Mouse (Mus musculus): ENCODE results near the gene Drd4. TPM values are rescaled to one million over a fixed set of nuclear protein-coding genes. Genes with fewer than 3 reads are reported as not detected.

The Drd4 gene
- polyA plus RNA-seq, 1 experiment from 2014 or later = 0.20 TPM

GRCm38 (mm10) chr7:141278766-141279590 lies 12.8 kb upstream of the Drd4 start, which contains the start of gene Sct:
Sct (minus strand) TSS chr7:141279133.
- peak within 1 kb of the TSS; percentile 32 for H3K4me3 ChIP-seq (ENCODE audit: low read depth, low read length)
- 3% methylated on average over 46 of the region's 46 CpGs for WGBS
- H3K9me3 ChIP-seq (ENCODE audit: control insufficient read depth, low read depth, low read length) = no peaks in the 10 kb centered on the region
- no peaks in the 10 kb centered on the region for H3K36me3 ChIP-seq (ENCODE audit: control insufficient read depth, insufficient read depth, low read length)
- peak; percentile 44; the same call in 1 of the 2 replicates for ATAC-seq (ENCODE audit: insufficient number of reproducible peaks, insufficient read depth, low FRiP score, low read depth)
- peaks cover 7% of the 10 kb centered on the region; the same call in 1 of the 2 replicates for H3K4me1 ChIP-seq (ENCODE audit: control insufficient read depth, insufficient read depth, low read length)
- H3K27me3 ChIP-seq (ENCODE audit: control insufficient read depth, insufficient read depth, low read length) = no peaks in the 10 kb centered on the region
- peak within 1 kb of the TSS; percentile 28; the same call in 1 of the 2 replicates for H3K9ac ChIP-seq (replicated peaks; ENCODE audit: low read depth, low read length)
- H3K4me2 ChIP-seq (replicated peaks; ENCODE audit: low read depth, low read length) = peak within 1 kb of the TSS; percentile 74
- H3K27ac ChIP-seq (ENCODE audit: low read length) = no peak within 1 kb of the TSS

- H3K4me2 ChIP-seq (replicated peaks; ENCODE audit: low read depth, low read length) = no peak overlapping the region
- no peaks in the 10 kb centered on the region for H3K27me3 ChIP-seq (ENCODE audit: control insufficient read depth, insufficient read depth, low read length)
- H3K4me1 ChIP-seq (ENCODE audit: control insufficient read depth, insufficient read depth, low read length) = peaks cover 7% of the 10 kb centered on the region; the same call in 1 of the 2 replicates
- WGBS = 50% methylated on average over 6 of the region's 6 CpGs
- H3K4me3 ChIP-seq (ENCODE audit: low read depth, low read length) = no peak overlapping the region
- H3K9ac ChIP-seq (replicated peaks; ENCODE audit: low read depth, low read length) = no peak overlapping the region
- no peak overlapping the region for H3K27ac ChIP-seq (ENCODE audit: low read length)
- H3K9me3 ChIP-seq (ENCODE audit: control insufficient read depth, low read depth, low read length) = no peaks in the 10 kb centered on the region
- no peaks in the 10 kb centered on the region for H3K36me3 ChIP-seq (ENCODE audit: control insufficient read depth, insufficient read depth, low read length)
- ATAC-seq (ENCODE audit: insufficient number of reproducible peaks, insufficient read depth, low FRiP score, low read depth) = no peak
Observed at GRCm38 (mm10) chr7:141281442-141281841, 10.4 kb upstream of the Drd4 start.

GRCm38 (mm10) chr7:141282756-141283155 lies 9.1 kb upstream of the Drd4 start:
- WGBS = 84% methylated on average over 4 of the region's 4 CpGs
- Histone ChIP-seq H3K27me3 (ENCODE audit: control insufficient read depth, insufficient read depth, low read length) (no peaks in the 10 kb centered on the region), H3K4me1 (ENCODE audit: control insufficient read depth, insufficient read depth, low read length) (peaks cover 7% of the 10 kb centered on the region; the same call in 1 of the 2 replicates), H3K4me2 (replicated peaks; ENCODE audit: low read depth, low read length) (no peak overlapping the region), H3K4me3 (ENCODE audit: low read depth, low read length) (no peak overlapping the region), H3K9ac (replicated peaks; ENCODE audit: low read depth, low read length) (no peak overlapping the region), H3K9me3 (ENCODE audit: control insufficient read depth, low read depth, low read length) (no peaks in the 10 kb centered on the region), H3K27ac (ENCODE audit: low read length) (no peak overlapping the region), H3K36me3 (ENCODE audit: control insufficient read depth, insufficient read depth, low read length) (no peaks in the 10 kb centered on the region)
- no peak for ATAC-seq (ENCODE audit: insufficient number of reproducible peaks, insufficient read depth, low FRiP score, low read depth)

- 70% methylated on average over 3 of the region's 3 CpGs for WGBS
- H3K9ac ChIP-seq (replicated peaks; ENCODE audit: low read depth, low read length) = no peak overlapping the region
- no peak overlapping the region for H3K4me2 ChIP-seq (replicated peaks; ENCODE audit: low read depth, low read length)
- no peaks in the 10 kb centered on the region for H3K9me3 ChIP-seq (ENCODE audit: control insufficient read depth, low read depth, low read length)
- no peak overlapping the region for H3K4me3 ChIP-seq (ENCODE audit: low read depth, low read length)
- no peak for ATAC-seq (ENCODE audit: insufficient number of reproducible peaks, insufficient read depth, low FRiP score, low read depth)
- no peak overlapping the region for H3K27ac ChIP-seq (ENCODE audit: low read length)
- H3K36me3 ChIP-seq (ENCODE audit: control insufficient read depth, insufficient read depth, low read length) = no peaks in the 10 kb centered on the region
- no peaks in the 10 kb centered on the region for H3K4me1 ChIP-seq (ENCODE audit: control insufficient read depth, insufficient read depth, low read length)
- H3K27me3 ChIP-seq (ENCODE audit: control insufficient read depth, insufficient read depth, low read length) = peaks cover 11% of the 10 kb centered on the region
Observed at GRCm38 (mm10) chr7:141288042-141288441, 3.8 kb upstream of the Drd4 start.

- H3K4me2 ChIP-seq (replicated peaks; ENCODE audit: low read depth, low read length) = no peak overlapping the region
- 49% methylated on average over 15 of the region's 15 CpGs for WGBS
- H3K9me3 ChIP-seq (ENCODE audit: control insufficient read depth, low read depth, low read length) = no peaks in the 10 kb centered on the region
- no peak overlapping the region for H3K9ac ChIP-seq (replicated peaks; ENCODE audit: low read depth, low read length)
- 0 out of 2 replicates have a peak, but pooled peaks cover 4% of the 10 kb centered on the region for H3K36me3 ChIP-seq (ENCODE audit: control insufficient read depth, insufficient read depth, low read length)
- H3K27ac ChIP-seq (ENCODE audit: low read length) = no peak overlapping the region
- peaks cover 31% of the 10 kb centered on the region for H3K27me3 ChIP-seq (ENCODE audit: control insufficient read depth, insufficient read depth, low read length)
- H3K4me3 ChIP-seq (ENCODE audit: low read depth, low read length) = no peak overlapping the region
- H3K4me1 ChIP-seq (ENCODE audit: control insufficient read depth, insufficient read depth, low read length) = 0 out of 2 replicates have a peak, but pooled peaks cover 13% of the 10 kb centered on the region
- no peak for ATAC-seq (ENCODE audit: insufficient number of reproducible peaks, insufficient read depth, low FRiP score, low read depth)
Observed at GRCm38 (mm10) chr7:141292583-141293388, 980 bp downstream of the Drd4 start.

- H3K9ac ChIP-seq (replicated peaks; ENCODE audit: low read depth, low read length) = no peak overlapping the region; the same call in 1 of the 2 replicates
- WGBS = under 1% methylated on average over 52 of the region's 53 CpGs
- no peaks in the 10 kb centered on the region for H3K9me3 ChIP-seq (ENCODE audit: control insufficient read depth, low read depth, low read length)
- peak overlapping the region; percentile 33 for H3K4me3 ChIP-seq (ENCODE audit: low read depth, low read length)
- peak overlapping the region; percentile 74 for H3K4me2 ChIP-seq (replicated peaks; ENCODE audit: low read depth, low read length)
- no peak for ATAC-seq (ENCODE audit: insufficient number of reproducible peaks, insufficient read depth, low FRiP score, low read depth)
- H3K27me3 ChIP-seq (ENCODE audit: control insufficient read depth, insufficient read depth, low read length) = peaks cover 31% of the 10 kb centered on the region
- no peak overlapping the region for H3K27ac ChIP-seq (ENCODE audit: low read length)
- H3K4me1 ChIP-seq (ENCODE audit: control insufficient read depth, insufficient read depth, low read length) = 0 out of 2 replicates have a peak, but pooled peaks cover 13% of the 10 kb centered on the region
- 0 out of 2 replicates have a peak, but pooled peaks cover 4% of the 10 kb centered on the region for H3K36me3 ChIP-seq (ENCODE audit: control insufficient read depth, insufficient read depth, low read length)
Observed at GRCm38 (mm10) chr7:141293852-141294471, 2.2 kb downstream of the Drd4 start.

GRCm38 (mm10) chr7:141294479-141294878 lies 2.7 kb downstream of the Drd4 start:
- Histone ChIP-seq H3K27me3 (ENCODE audit: control insufficient read depth, insufficient read depth, low read length) (peaks cover 31% of the 10 kb centered on the region), H3K4me2 (replicated peaks; ENCODE audit: low read depth, low read length) (peak overlapping the region; percentile 74), H3K9me3 (ENCODE audit: control insufficient read depth, low read depth, low read length) (no peaks in the 10 kb centered on the region), H3K4me1 (ENCODE audit: control insufficient read depth, insufficient read depth, low read length) (0 out of 2 replicates have a peak, but pooled peaks cover 13% of the 10 kb centered on the region), H3K9ac (replicated peaks; ENCODE audit: low read depth, low read length) (no peak overlapping the region), H3K36me3 (ENCODE audit: control insufficient read depth, insufficient read depth, low read length) (0 out of 2 replicates have a peak, but pooled peaks cover 8% of the 10 kb centered on the region), H3K4me3 (ENCODE audit: low read depth, low read length) (peak overlapping the region; percentile 33), H3K27ac (ENCODE audit: low read length) (no peak overlapping the region)
- no peak for ATAC-seq (ENCODE audit: insufficient number of reproducible peaks, insufficient read depth, low FRiP score, low read depth)
- WGBS = 12% methylated on average over 22 of the region's 22 CpGs

All from stomach, embryonic 14.5 days (tissue).